Mouse (Mus musculus) lung, postnatal 25 days (tissue): ENCODE results near the gene Parpbp.
A peak's percentile ranks its signal among the peaks of the same experiment; 100 is the strongest.

ENCODE experiments used
- DNase-seq: peaks from one replicate; pipeline ENCODE4 v3.0.0; 2022; ENCODE audit warnings: low spot score

The Parpbp gene

GRCm38 (mm10) chr10:88146707-88147477 lies at the start of gene Parpbp, which contains the start of gene Nup37:
TSS of gene Parpbp (minus strand) at chr10:88146941.
TSS of gene Nup37 (plus strand) at chr10:88146992.
- peak; percentile 87 for DNase-seq

GRCm38 (mm10) chr10:88167438-88168077 lies 20.8 kb upstream of the Parpbp start:
- no peak for DNase-seq

- no peak for DNase-seq
Measured at GRCm38 (mm10) chr10:88166158-88166557, 19.4 kb upstream of the Parpbp start.

- no peak for DNase-seq
Measured at GRCm38 (mm10) chr10:88162676-88163075, 15.9 kb upstream of the Parpbp start.

GRCm38 (mm10) chr10:88162096-88162495 lies 15.4 kb upstream of the Parpbp start:
- DNase-seq: no peak

- no peak for DNase-seq
Measured at GRCm38 (mm10) chr10:88151658-88152057, 4.9 kb upstream of the Parpbp start.

GRCm38 (mm10) chr10:88150381-88150780 lies 3.6 kb upstream of the Parpbp start:
- DNase-seq: no peak

- no peak for DNase-seq
Measured at GRCm38 (mm10) chr10:88146187-88146586, 554 bp downstream of the Parpbp start.

- no peak for DNase-seq
Measured at GRCm38 (mm10) chr10:88135630-88136029, 11.1 kb downstream of the Parpbp start.

GRCm38 (mm10) chr10:88119721-88120120 lies 27.0 kb downstream of the Parpbp start:
- no peak for DNase-seq

GRCm38 (mm10) chr10:88113290-88113689 lies 33.5 kb downstream of the Parpbp start:
- no peak for DNase-seq

GRCm38 (mm10) chr10:88106169-88106568 lies 40.6 kb downstream of the Parpbp start:
- no peak for DNase-seq

GRCm38 (mm10) chr10:88090772-88091171 lies 56.0 kb downstream of the Parpbp start, which contains the start of gene Pmch:
TSS of gene Pmch (plus strand) at chr10:88091072.
- no peak for DNase-seq

- no peak for DNase-seq
Measured at GRCm38 (mm10) chr10:88067377-88067776, 79.4 kb downstream of the Parpbp start.

GRCm38 (mm10) chr10:88064872-88065271 lies 81.9 kb downstream of the Parpbp start:
- no peak for DNase-seq

- DNase-seq: no peak
Measured at GRCm38 (mm10) chr10:88063436-88063835, 83.3 kb downstream of the Parpbp start.

GRCm38 (mm10) chr10:88056950-88057649 lies 89.6 kb downstream of the Parpbp start:
- peak; percentile 19 for DNase-seq

- no peak for DNase-seq
Measured at GRCm38 (mm10) chr10:88054233-88054985, 92.3 kb downstream of the Parpbp start.

- DNase-seq: no peak
Measured at GRCm38 (mm10) chr10:88046098-88046771, 100.5 kb downstream of the Parpbp start.

GRCm38 (mm10) chr10:88044297-88044696 lies 102.4 kb downstream of the Parpbp start:
- DNase-seq: no peak
